Mouse (Mus musculus) embryonic stem cell, embryonic (primary cell): ENCODE data around the gene Sox4.

Experiments
- CTCF ChIA-PET, 4 experiments: fragments of 300-600 bp in 2 of 4; fragments of 350-600 bp in 2 of 4; sonication (Branson Sonifier 250); formaldehyde crosslinking; loops; one replicate each; lab custom pipeline; 2022; ENCODE audit warnings: inconsistent platforms in 2 of 4; lab: Charles Lee
- POLR2A ChIA-PET, 4 experiments: fragments of 300-600 bp in 2 of 4; fragments of 350-600 bp in 2 of 4; sonication (Branson Sonifier 250); formaldehyde crosslinking; loops; one replicate each; lab custom pipeline; 2022; ENCODE audit warnings: antibody characterized with exemption in 4 of 4, inconsistent platforms in 1 of 4; lab: Charles Lee

Gene Sox4

GRCm38 (mm10) chr13:28953581-28953991, at the start of gene Sox4:
Sox4 (minus strand) TSS chr13:28953713.
- ChIA-PET CTCF (interaction anchor here in 3 of 4 experiments (0.7 to 1.3 kb wide), 3 partner anchors 70 to 453 kb away, joined by 3 read pairs; no protein-coding TSS in a partner anchor), POLR2A (interaction anchor here (0.5 to 2.1 kb wide), 25 partner anchors 8 to 1032 kb away, joined by 3 to 9 read pairs (median 4); partner anchors contain the start of gene E2f3 (in 1 of the 4))

- ChIA-PET CTCF (interaction anchor here in 1 of 4 experiments (0.6 kb wide), 1 partner anchor 22 kb away, joined by 4 read pairs; no protein-coding TSS in a partner anchor), POLR2A (interaction anchor here in 3 of 4 experiments (0.7 to 1.0 kb wide), 6 partner anchors 10 to 399 kb away, joined by 3 read pairs; no protein-coding TSS in a partner anchor)
Measured at GRCm38 (mm10) chr13:28991899-28992664, 38.6 kb upstream of the Sox4 start.

- ChIA-PET CTCF (interaction anchor here in 1 of 4 experiments (0.9 kb wide), 1 partner anchor 121 kb away, joined by 4 read pairs; no protein-coding TSS in a partner anchor), POLR2A (interaction anchor here in 1 of 4 experiments (1.3 kb wide), 1 partner anchor 9 kb away, joined by 3 read pairs; no protein-coding TSS in a partner anchor)
Measured at GRCm38 (mm10) chr13:28988751-28989703, 35.5 kb upstream of the Sox4 start.

- POLR2A ChIA-PET = interaction anchor here in 3 of 4 experiments (0.6 to 1.4 kb wide), 6 partner anchors 8 to 231 kb away, joined by 3 to 6 read pairs (median 3); partner anchors contain the start of gene Sox4 (in 2 of the 3)
- CTCF ChIA-PET = interaction anchor here in 2 of 4 experiments (0.6 kb wide), 3 partner anchors 153 to 568 kb away, joined by 4 to 7 read pairs (median 4); no protein-coding TSS in a partner anchor
Measured at GRCm38 (mm10) chr13:28980681-28981080, 27.2 kb upstream of the Sox4 start.

GRCm38 (mm10) chr13:28975011-28975410, 21.5 kb upstream of the Sox4 start:
- ChIA-PET POLR2A (no interaction called here), CTCF (no interaction called here)

- ChIA-PET POLR2A (no interaction called here), CTCF (no interaction called here)
Measured at GRCm38 (mm10) chr13:28974597-28974996, 21.1 kb upstream of the Sox4 start.

- ChIA-PET POLR2A (no interaction called here), CTCF (interaction anchor here in 1 of 4 experiments (1.1 kb wide), 1 partner anchor 11 kb away, joined by 4 read pairs; no protein-coding TSS in a partner anchor)
Measured at GRCm38 (mm10) chr13:28960916-28961315, 7.4 kb upstream of the Sox4 start.

- CTCF ChIA-PET = interaction anchor here in 1 of 4 experiments (0.6 to 0.7 kb wide), 2 partner anchors 25 to 383 kb away, joined by 3 to 4 read pairs; no protein-coding TSS in a partner anchor
- POLR2A ChIA-PET = interaction anchor here in 1 of 4 experiments (0.5 to 0.9 kb wide), 3 partner anchors 15 to 86 kb away, joined by 3 to 4 read pairs (median 3); no protein-coding TSS in a partner anchor
Measured at GRCm38 (mm10) chr13:28959458-28959978, 6.0 kb upstream of the Sox4 start.

GRCm38 (mm10) chr13:28959068-28959440, 5.5 kb upstream of the Sox4 start:
- CTCF ChIA-PET = interaction anchor here in 2 of 4 experiments (0.6 to 1.4 kb wide), 2 partner anchors 188 to 719 kb away, joined by 3 to 10 read pairs; no protein-coding TSS in a partner anchor
- POLR2A ChIA-PET = interaction anchor here in 2 of 4 experiments (0.6 to 1.8 kb wide), 2 partner anchors 14 to 160 kb away, joined by 3 to 6 read pairs; no protein-coding TSS in a partner anchor

GRCm38 (mm10) chr13:28958211-28959067, 4.9 kb upstream of the Sox4 start:
- POLR2A ChIA-PET = interaction anchor here (0.6 to 1.8 kb wide), 13 partner anchors 13 to 366 kb away, joined by 3 to 6 read pairs (median 3); no protein-coding TSS in a partner anchor
- CTCF ChIA-PET = interaction anchor here (0.6 to 1.7 kb wide), 11 partner anchors 188 to 880 kb away, joined by 3 to 10 read pairs (median 4); no protein-coding TSS in a partner anchor

GRCm38 (mm10) chr13:28957765-28958164, 4.3 kb upstream of the Sox4 start:
- CTCF ChIA-PET = interaction anchor here (0.6 to 1.7 kb wide), 16 partner anchors 56 to 881 kb away, joined by 3 to 9 read pairs (median 3); no protein-coding TSS in a partner anchor
- POLR2A ChIA-PET = interaction anchor here in 3 of 4 experiments (0.6 to 1.8 kb wide), 11 partner anchors 12 to 347 kb away, joined by 3 to 6 read pairs (median 4); no protein-coding TSS in a partner anchor

GRCm38 (mm10) chr13:28952576-28953571, 639 bp downstream of the Sox4 start:
- POLR2A ChIA-PET = interaction anchor here (0.5 to 2.1 kb wide), 31 partner anchors 7 to 1033 kb away, joined by 3 to 9 read pairs (median 4); partner anchors contain the start of gene E2f3 (in 1 of the 4)
- CTCF ChIA-PET = interaction anchor here (0.6 to 1.3 kb wide), 4 partner anchors 69 to 453 kb away, joined by 3 read pairs; no protein-coding TSS in a partner anchor

GRCm38 (mm10) chr13:28951691-28952575, 1.6 kb downstream of the Sox4 start:
- CTCF ChIA-PET = interaction anchor here in 1 of 4 experiments (0.6 kb wide), 1 partner anchor 66 kb away, joined by 3 read pairs; no protein-coding TSS in a partner anchor
- POLR2A ChIA-PET = interaction anchor here in 3 of 4 experiments (0.7 to 2.1 kb wide), 11 partner anchors 12 to 837 kb away, joined by 3 to 7 read pairs (median 4); no protein-coding TSS in a partner anchor
